Mouse (Mus musculus) kidney, adult 11 months (tissue): ENCODE data around the gene Sema6d.

ENCODE experiments used
- DNase-seq: peaks from one replicate; pipeline ENCODE4 v3.0.0; 2022

Sema6d gene

GRCm38 (mm10) chr2:124403981-124404380 is 314.2 kb downstream of the Sema6d start:
- DNase-seq, result no peak

- no peak for DNase-seq
Measured at GRCm38 (mm10) chr2:124404631-124405562, 315.1 kb downstream of the Sema6d start.

GRCm38 (mm10) chr2:124408956-124409355 is 319.2 kb downstream of the Sema6d start:
- DNase-seq, result no peak

GRCm38 (mm10) chr2:124416730-124417129 is 327.0 kb downstream of the Sema6d start:
- no peak for DNase-seq

- DNase-seq, result no peak
Measured at GRCm38 (mm10) chr2:124418319-124418718, 328.6 kb downstream of the Sema6d start.

GRCm38 (mm10) chr2:124420170-124420825 is 330.5 kb downstream of the Sema6d start:
- no peak for DNase-seq

- no peak for DNase-seq
Measured at GRCm38 (mm10) chr2:124429744-124430143, 340.0 kb downstream of the Sema6d start.

GRCm38 (mm10) chr2:124430708-124431107 is 340.9 kb downstream of the Sema6d start:
- no peak for DNase-seq

GRCm38 (mm10) chr2:124435382-124436002 is 345.7 kb downstream of the Sema6d start:
- no peak for DNase-seq

GRCm38 (mm10) chr2:124436704-124437103 is 346.9 kb downstream of the Sema6d start:
- no peak for DNase-seq

GRCm38 (mm10) chr2:124444199-124444598 is 354.4 kb downstream of the Sema6d start:
- no peak for DNase-seq

- no peak for DNase-seq
Measured at GRCm38 (mm10) chr2:124455881-124456280, 366.1 kb downstream of the Sema6d start.

GRCm38 (mm10) chr2:124456999-124457398 is 367.2 kb downstream of the Sema6d start:
- no peak for DNase-seq

- DNase-seq, result no peak
Measured at GRCm38 (mm10) chr2:124458028-124458427, 368.3 kb downstream of the Sema6d start.

GRCm38 (mm10) chr2:124460956-124461355 is 371.2 kb downstream of the Sema6d start:
- no peak for DNase-seq

GRCm38 (mm10) chr2:124461378-124461851 is 371.6 kb downstream of the Sema6d start:
- DNase-seq, result no peak

- no peak for DNase-seq
Measured at GRCm38 (mm10) chr2:124465004-124465946, 375.5 kb downstream of the Sema6d start.

- no peak for DNase-seq
Measured at GRCm38 (mm10) chr2:124467429-124467828, 377.7 kb downstream of the Sema6d start.

- DNase-seq, result no peak
Measured at GRCm38 (mm10) chr2:124470346-124471042, 380.7 kb downstream of the Sema6d start.

GRCm38 (mm10) chr2:124472674-124473507 is 383.1 kb downstream of the Sema6d start:
- DNase-seq, result no peak

GRCm38 (mm10) chr2:124477904-124478303 is 388.1 kb downstream of the Sema6d start:
- DNase-seq, result no peak
